Mouse (Mus musculus): ENCODE measurements around the gene Sema7a. TPM values are rescaled to one million over a fixed set of nuclear protein-coding genes. Genes with fewer than 3 reads are reported as not detected.
A peak's percentile ranks its signal among the peaks of the same experiment; 100 is the strongest.

Gene Sema7a
- total and polyA plus RNA-seq, 3 experiments, result 0.03 TPM; not detected in 2

GRCm38 (mm10) chr9:57943067-57943466 is 3.2 kb downstream of the Sema7a start:
- Histone ChIP-seq H3K27me3 (ENCODE audit: control insufficient read depth in 1 of 2, insufficient read depth in 2 of 2, low read length in 2 of 2) (peaks cover 0 to 1% of the 10 kb centered on the region in 2 experiments; a peak in 1 of 4 replicates), H3K36me3 (ENCODE audit: control insufficient read depth in 1 of 2, insufficient read depth in 2 of 2, low read length in 2 of 2) (no peaks in the 10 kb centered on the region), H3K9ac (ENCODE audit: control insufficient read depth, low read depth, low read length, poor library complexity, severe bottlenecking) (no peak overlapping the region), H3K9me3 (replicated peaks; ENCODE audit: insufficient read depth, low read length) (no peaks in the 10 kb centered on the region), H3K79me2 (ENCODE audit: control insufficient read depth, insufficient read depth, low read length, poor library complexity) (no peaks in the 10 kb centered on the region), H3K27ac (ENCODE audit: control insufficient read depth, low read depth, low read length) (no peak overlapping the region), H3K4me3 (ENCODE audit: control insufficient read depth in 1 of 2, insufficient read depth in 1 of 2, low read depth in 2 of 2, low read length in 2 of 2) (no peak overlapping the region), H3K4me1 (ENCODE audit: control insufficient read depth in 1 of 2, insufficient read depth in 2 of 2, low read length in 2 of 2) (no peaks in the 10 kb centered on the region)
- no peak for TF ChIP-seq SMC3 (IDR thresholded peaks at IDR 0.05; ENCODE audit: low read depth, low read length)
- TF ChIP-seq GABPA (IDR thresholded peaks at IDR 0.05; ENCODE audit: low read depth, low read length), result no peak
- no peak for TF ChIP-seq POLR2A (IDR thresholded peaks at IDR 0.05; ENCODE audit: control insufficient read depth in 1 of 2, insufficient read depth in 1 of 2, low read depth in 1 of 2, low read length in 2 of 2, poor library complexity in 1 of 2)
- no peak for TF ChIP-seq ETS1 (IDR thresholded peaks at IDR 0.05; ENCODE audit: low read depth, low read length)
- no peak for TF ChIP-seq SIN3A (IDR thresholded peaks at IDR 0.05; ENCODE audit: low read length)
- TF ChIP-seq CTCF (IDR thresholded peaks at IDR 0.05 in 2 of 3, conservative IDR thresholded peaks at IDR 0.05 in 1 of 3; ENCODE audit: control insufficient read depth in 1 of 3, insufficient read depth in 1 of 3, low read depth in 2 of 3, low read length in 3 of 3, poor library complexity in 1 of 3, severe bottlenecking in 1 of 3), result no peak
- TF ChIP-seq MEF2A (IDR thresholded peaks at IDR 0.05; ENCODE audit: extremely low read depth, insufficient replicate concordance, low read depth, low read length, poor library complexity, severe bottlenecking), result no peak
- TF ChIP-seq HCFC1 (IDR thresholded peaks at IDR 0.05; ENCODE audit: low read depth, low read length), result no peak
- no peak for TF ChIP-seq RAD21 (IDR thresholded peaks at IDR 0.05; ENCODE audit: low read depth, low read length)
- TF ChIP-seq EP300 (IDR thresholded peaks at IDR 0.05; ENCODE audit: low read depth in 1 of 2, low read length in 2 of 2), result no peak
- no peak for DNase-seq (ENCODE audit: low read depth, low spot score)

GRCm38 (mm10) chr9:57944572-57944971 is 4.7 kb downstream of the Sema7a start:
- Histone ChIP-seq H3K36me3 (ENCODE audit: control insufficient read depth in 1 of 2, insufficient read depth in 2 of 2, low read length in 2 of 2) (no peaks in the 10 kb centered on the region), H3K9me3 (replicated peaks; ENCODE audit: insufficient read depth, low read length) (no peaks in the 10 kb centered on the region), H3K9ac (ENCODE audit: control insufficient read depth, low read depth, low read length, poor library complexity, severe bottlenecking) (no peak overlapping the region), H3K79me2 (ENCODE audit: control insufficient read depth, insufficient read depth, low read length, poor library complexity) (no peaks in the 10 kb centered on the region), H3K27me3 (ENCODE audit: control insufficient read depth in 1 of 2, insufficient read depth in 2 of 2, low read length in 2 of 2) (peaks cover 0 to 1% of the 10 kb centered on the region in 2 experiments; a peak in 1 of 4 replicates), H3K4me3 (ENCODE audit: control insufficient read depth in 1 of 2, insufficient read depth in 1 of 2, low read depth in 2 of 2, low read length in 2 of 2) (no peak overlapping the region), H3K4me1 (ENCODE audit: control insufficient read depth in 1 of 2, insufficient read depth in 2 of 2, low read length in 2 of 2) (no peaks in the 10 kb centered on the region), H3K27ac (ENCODE audit: control insufficient read depth, low read depth, low read length) (no peak overlapping the region)
- TF ChIP-seq CTCF (IDR thresholded peaks at IDR 0.05 in 2 of 3, conservative IDR thresholded peaks at IDR 0.05 in 1 of 3; ENCODE audit: control insufficient read depth in 1 of 3, insufficient read depth in 1 of 3, low read depth in 2 of 3, low read length in 3 of 3, poor library complexity in 1 of 3, severe bottlenecking in 1 of 3) (peak; percentile 67 to 75 (median 75)), SMC3 (IDR thresholded peaks at IDR 0.05; ENCODE audit: low read depth, low read length) (peak; percentile 63), ZC3H11A (IDR thresholded peaks at IDR 0.05; ENCODE audit: low read depth, low read length) (no peak), RAD21 (IDR thresholded peaks at IDR 0.05; ENCODE audit: low read depth, low read length) (peak; percentile 23)
- peak; percentile 47 for DNase-seq (ENCODE audit: low read depth, low spot score)

GRCm38 (mm10) chr9:57945771-57946616 is 6.1 kb downstream of the Sema7a start:
- peaks cover 0 to 1% of the 10 kb centered on the region in 2 experiments; a peak in 1 of 4 replicates for H3K27me3 ChIP-seq (ENCODE audit: control insufficient read depth in 1 of 2, insufficient read depth in 2 of 2, low read length in 2 of 2)
- H3K4me3 ChIP-seq (ENCODE audit: control insufficient read depth in 1 of 2, insufficient read depth in 1 of 2, low read depth in 2 of 2, low read length in 2 of 2), result no peak overlapping the region
- DNase-seq (ENCODE audit: low read depth, low spot score), result no peak
- no peaks in the 10 kb centered on the region for H3K9me3 ChIP-seq (replicated peaks; ENCODE audit: insufficient read depth, low read length)
- H3K9ac ChIP-seq (ENCODE audit: control insufficient read depth, low read depth, low read length, poor library complexity, severe bottlenecking), result no peak overlapping the region
- no peaks in the 10 kb centered on the region for H3K36me3 ChIP-seq (ENCODE audit: control insufficient read depth in 1 of 2, insufficient read depth in 2 of 2, low read length in 2 of 2)
- H3K27ac ChIP-seq (ENCODE audit: control insufficient read depth, low read depth, low read length), result no peak overlapping the region
- TF ChIP-seq MXI1 (IDR thresholded peaks at IDR 0.05; ENCODE audit: low read depth, low read length) (no peak), ETS1 (IDR thresholded peaks at IDR 0.05; ENCODE audit: low read depth, low read length) (no peak), CTCF (IDR thresholded peaks at IDR 0.05 in 2 of 3, conservative IDR thresholded peaks at IDR 0.05 in 1 of 3; ENCODE audit: control insufficient read depth in 1 of 3, insufficient read depth in 1 of 3, low read depth in 2 of 3, low read length in 3 of 3, poor library complexity in 1 of 3, severe bottlenecking in 1 of 3) (no peak), JUND (IDR thresholded peaks at IDR 0.05; ENCODE audit: low read depth, low read length) (no peak), NRF1 (IDR thresholded peaks at IDR 0.05; ENCODE audit: insufficient read depth, low read depth, low read length, poor library complexity, severe bottlenecking) (no peak), GATA1 (IDR thresholded peaks at IDR 0.05; ENCODE audit: low read depth, low read length) (no peak), UBTF (IDR thresholded peaks at IDR 0.05; ENCODE audit: borderline replicate concordance, insufficient read depth, low read depth, low read length) (no peak)
- H3K79me2 ChIP-seq (ENCODE audit: control insufficient read depth, insufficient read depth, low read length, poor library complexity), result no peaks in the 10 kb centered on the region
- H3K4me1 ChIP-seq (ENCODE audit: control insufficient read depth in 1 of 2, insufficient read depth in 2 of 2, low read length in 2 of 2), result no peaks in the 10 kb centered on the region

Data from MEL (cell line).